Mouse (Mus musculus): ENCODE data around the gene Dnal1.

DNA sequence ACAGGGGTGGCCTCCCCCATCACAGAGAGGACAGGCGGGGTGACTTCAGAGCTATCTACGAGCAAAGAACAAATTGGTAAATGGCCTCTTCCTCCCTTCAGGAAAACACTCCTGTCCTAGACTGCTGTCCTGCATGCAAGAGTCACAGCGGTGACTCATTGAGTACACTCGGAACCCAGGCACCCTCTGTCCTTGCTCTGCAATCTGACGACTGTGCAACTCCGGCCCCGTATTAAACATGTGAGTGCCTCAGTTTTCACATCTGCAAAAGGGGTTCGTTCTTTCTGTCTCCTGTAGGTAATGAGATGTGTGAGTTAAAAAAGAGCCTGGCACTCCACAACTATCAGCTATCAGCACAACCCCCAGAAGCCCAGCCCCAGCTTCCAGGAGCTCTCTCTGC, 46.3 kb downstream of the Dnal1 start:
- TF ChIP-seq CTCF (IDR thresholded peaks at IDR 0.05; ENCODE audit: low read depth, low read length) (no peak), POLR2A (IDR thresholded peaks at IDR 0.05; ENCODE audit: insufficient read depth, low read length) (no peak)

Data from ES-Bruce4 (cell line).